Mouse (Mus musculus): ENCODE data around the gene Irx2. TPM values are rescaled to one million over a fixed set of nuclear protein-coding genes. Genes with fewer than 3 reads are reported as not detected.

The Irx2 gene
- polyA plus RNA-seq (2014; fragmentation: Illumina TruSeq; extraction: RNeasy Lipid Tissue Mini Kit (QIAGEN cat#74804); ENCODE audit: low read depth, low replicate concordance): not detected

GRCm38 (mm10) chr13:72628462-72628916 lies at the start of gene Irx2:
TSS of gene Irx2 (plus strand) at chr13:72628820.

Data from liver, adult 10 weeks (tissue).